Mouse (Mus musculus): ENCODE measurements at regions not wholly inside any gene's neighbourhood (a gene's known extent, or its start where the extent isn't known, plus 50 kb on each side); places are given as distances from the start of the nearest gene placed in this dataset.
"Not testable (repeated sequence)": the region's sequence is repeated elsewhere in the genome, so short reads cannot be mapped to it uniquely, and the experiment has no call there.

GRCm38 (mm10) chr3:137227122-137227838 lies 113.6 kb upstream of the Emcn start:
- no peak for DNase-seq

GRCm38 (mm10) chr3:137228416-137228815 lies 112.5 kb upstream of the Emcn start:
- no peak for DNase-seq

- no peak for DNase-seq
Measured at GRCm38 (mm10) chr3:137242877-137243276, 98.0 kb upstream of the Emcn start.

GRCm38 (mm10) chr3:137263907-137264306 lies 77.0 kb upstream of the Emcn start:
- DNase-seq: no peak

GRCm38 (mm10) chr3:137267752-137268151 lies 73.1 kb upstream of the Emcn start:
- DNase-seq: no peak

- DNase-seq: peak; percentile 25 to 42
Measured at GRCm38 (mm10) chr3:137275444-137275843, 65.4 kb upstream of the Emcn start.

- no peak for DNase-seq
Measured at GRCm38 (mm10) chr3:137279284-137279683, 61.6 kb upstream of the Emcn start.

- no peak for DNase-seq
Measured at GRCm38 (mm10) chr3:137281052-137281451, 59.8 kb upstream of the Emcn start.

GRCm38 (mm10) chr3:137287558-137287957 lies 53.3 kb upstream of the Emcn start:
- not testable (repeated sequence) for DNase-seq

- no peak for DNase-seq
Measured at GRCm38 (mm10) chr3:137288301-137288942, 52.4 kb upstream of the Emcn start.

GRCm38 (mm10) chr3:137288943-137289682 lies 51.8 kb upstream of the Emcn start:
- no peak for DNase-seq

- DNase-seq: no peak
Measured at GRCm38 (mm10) chr3:137289683-137289984, 51.2 kb upstream of the Emcn start.

Data from lung, postnatal 4 days (tissue).